Mouse (Mus musculus) cortical plate, adult 2 months (tissue): ENCODE results near the gene Ttll2. TPM values are rescaled to one million over a fixed set of nuclear protein-coding genes. Genes with fewer than 3 reads are reported as not detected.
"Not testable (repeated sequence)": the region's sequence is repeated elsewhere in the genome, so short reads cannot be mapped to it uniquely, and the experiment has no call there.

Source experiments
- H3K27ac ChIP-seq: fragments of 200-500 bp; 2 replicates; pipeline ENCODE4 v1.5.1; 2012; ENCODE audit warnings: low read length, control low read depth, inconsistent platforms; ENCODE audit not compliant: insufficient read depth
- H3K4me1 ChIP-seq: fragments of 200-500 bp; 2 replicates; pipeline ENCODE4 v1.6.1; 2011; ENCODE audit warnings: low read length; ENCODE audit not compliant: control insufficient read depth, insufficient read depth
- H3K4me3 ChIP-seq: fragments of 200-500 bp; 2 replicates; pipeline ENCODE4 v1.5.1; 2011; ENCODE audit warnings: mild to moderate bottlenecking, low read length, control low read depth; ENCODE audit not compliant: insufficient read depth
- polyA plus RNA-seq: library from polyadenylated mRNA; depleted of rRNA; stranded (reverse); fragments of >200 nt; gene quantifications from 2 replicates; pipeline ENCODE4 v1.2.3, GENCODE M21; 2012; rRNA removed

Gene Ttll2
- not detected in 2 replicates for polyA plus RNA-seq

GRCm38 (mm10) chr17:7352596-7352995 is at the start of gene Ttll2:
Gene Ttll2, minus strand, starts transcription at chr17:7352696.
- not testable (repeated sequence) for H3K4me3 ChIP-seq, H3K27ac ChIP-seq, H3K4me1 ChIP-seq

GRCm38 (mm10) chr17:7399770-7400169 is 47.3 kb upstream of the Ttll2 start:
- H3K4me1 ChIP-seq, H3K4me3 ChIP-seq, H3K27ac ChIP-seq: not testable (repeated sequence)

- H3K27ac ChIP-seq, H3K4me3 ChIP-seq, H3K4me1 ChIP-seq: not testable (repeated sequence)
Measured at GRCm38 (mm10) chr17:7398198-7398847, 45.8 kb upstream of the Ttll2 start.

- not testable (repeated sequence) for H3K27ac ChIP-seq
Measured at GRCm38 (mm10) chr17:7397079-7397478, 44.6 kb upstream of the Ttll2 start.

GRCm38 (mm10) chr17:7396288-7396687 is 43.8 kb upstream of the Ttll2 start:
- not testable (repeated sequence) for H3K4me1 ChIP-seq, H3K27ac ChIP-seq, H3K4me3 ChIP-seq

More at GRCm38 (mm10) chr17:7397079-7397478, 44.6 kb upstream of the Ttll2 start:
- H3K4me1 ChIP-seq, H3K4me3 ChIP-seq: not testable (repeated sequence)

- not testable (repeated sequence) for H3K4me1 ChIP-seq, H3K27ac ChIP-seq, H3K4me3 ChIP-seq
Measured at GRCm38 (mm10) chr17:7395671-7396070, 43.2 kb upstream of the Ttll2 start.

- not testable (repeated sequence) for H3K4me3 ChIP-seq, H3K4me1 ChIP-seq, H3K27ac ChIP-seq
Measured at GRCm38 (mm10) chr17:7395116-7395515, 42.6 kb upstream of the Ttll2 start.

- not testable (repeated sequence) for H3K4me1 ChIP-seq, H3K27ac ChIP-seq, H3K4me3 ChIP-seq
Measured at GRCm38 (mm10) chr17:7389898-7390297, 37.4 kb upstream of the Ttll2 start.

- H3K27ac ChIP-seq, H3K4me1 ChIP-seq, H3K4me3 ChIP-seq: not testable (repeated sequence)
Measured at GRCm38 (mm10) chr17:7388958-7389356, 36.5 kb upstream of the Ttll2 start.

- not testable (repeated sequence) for H3K4me1 ChIP-seq, H3K27ac ChIP-seq, H3K4me3 ChIP-seq
Measured at GRCm38 (mm10) chr17:7388341-7388957, 36.0 kb upstream of the Ttll2 start.

- H3K4me1 ChIP-seq, H3K27ac ChIP-seq, H3K4me3 ChIP-seq: not testable (repeated sequence)
Measured at GRCm38 (mm10) chr17:7386016-7386415, 33.5 kb upstream of the Ttll2 start.

- not testable (repeated sequence) for H3K27ac ChIP-seq, H3K4me1 ChIP-seq, H3K4me3 ChIP-seq
Measured at GRCm38 (mm10) chr17:7385364-7385763, 32.9 kb upstream of the Ttll2 start, which contains the start of gene Unc93a2. Gene Unc93a2, minus strand, starts transcription at chr17:7385464.

GRCm38 (mm10) chr17:7383167-7384143 is 31.0 kb upstream of the Ttll2 start:
- H3K4me1 ChIP-seq, H3K27ac ChIP-seq, H3K4me3 ChIP-seq: not testable (repeated sequence)

GRCm38 (mm10) chr17:7382711-7383110 is 30.2 kb upstream of the Ttll2 start:
- H3K27ac ChIP-seq, H3K4me1 ChIP-seq, H3K4me3 ChIP-seq: not testable (repeated sequence)

GRCm38 (mm10) chr17:7377907-7378306 is 25.4 kb upstream of the Ttll2 start:
- H3K27ac ChIP-seq, H3K4me1 ChIP-seq, H3K4me3 ChIP-seq: not testable (repeated sequence)
